Mouse (Mus musculus) adrenal gland, postnatal 10 days (tissue): ENCODE data around the gene Fam131c. TPM values are rescaled to one million over a fixed set of nuclear protein-coding genes. Genes with fewer than 3 reads are reported as not detected.

Experiments used
- DNase-seq: peaks from one replicate; pipeline ENCODE4 v3.0.0; 2021; ENCODE audit warnings: mixed read lengths
- long read RNA-seq, 2 experiments: library from polyadenylated mRNA; stranded (forward); transcript quantifications; one replicate each; pipeline ENCODE4 v2.0.0; 2021
- total RNA-seq, 2 experiments: library from RNA; stranded (reverse); gene quantifications; 2 replicates each; pipeline ENCODE4 v1.2.3; 2021

Gene Fam131c
- 10 to 100 TPM; 15.4 to 25.8 TPM for total RNA-seq
- long read RNA-seq, experiment 1, transcript Fam131c-201 (7 exons, 1,433 nt) = major isoform, 31 of 34 reads
- long read RNA-seq, experiment 1, partial matches to known transcripts = 0 of 34 reads
- long read RNA-seq, experiment 1, other reads (novel, unspliced or antisense) = 3 of 34 reads
- long read RNA-seq, experiment 2, transcript Fam131c-201 (7 exons, 1,433 nt) = major isoform, 17 of 22 reads
- long read RNA-seq, experiment 2, partial matches to known transcripts = 2 of 22 reads
- long read RNA-seq, experiment 2, other reads (novel, unspliced or antisense) = 3 of 22 reads

- peak; percentile 77 for DNase-seq
Observed at GRCm38 (mm10) chr4:141367997-141368791, at the start of gene Fam131c. Fam131c (plus strand) TSS chr4:141368220.

GRCm38 (mm10) chr4:141322526-141322925, 45.5 kb upstream of the Fam131c start:
- DNase-seq = no peak

- DNase-seq = peak; percentile 52
Observed at GRCm38 (mm10) chr4:141324771-141325191, 43.2 kb upstream of the Fam131c start.

- no peak for DNase-seq
Observed at GRCm38 (mm10) chr4:141325636-141326035, 42.4 kb upstream of the Fam131c start.

- DNase-seq = no peak
Observed at GRCm38 (mm10) chr4:141327075-141327474, 40.9 kb upstream of the Fam131c start.

- no peak for DNase-seq
Observed at GRCm38 (mm10) chr4:141328742-141329141, 39.3 kb upstream of the Fam131c start.

- no peak for DNase-seq
Observed at GRCm38 (mm10) chr4:141329968-141330367, 38.1 kb upstream of the Fam131c start.

GRCm38 (mm10) chr4:141331446-141331845, 36.6 kb upstream of the Fam131c start:
- no peak for DNase-seq

- no peak for DNase-seq
Observed at GRCm38 (mm10) chr4:141332258-141332657, 35.8 kb upstream of the Fam131c start.

- no peak for DNase-seq
Observed at GRCm38 (mm10) chr4:141334695-141335094, 33.3 kb upstream of the Fam131c start.

- no peak for DNase-seq
Observed at GRCm38 (mm10) chr4:141335263-141335796, 32.7 kb upstream of the Fam131c start.

GRCm38 (mm10) chr4:141336196-141336595, 31.8 kb upstream of the Fam131c start:
- no peak for DNase-seq

GRCm38 (mm10) chr4:141337986-141338385, 30.0 kb upstream of the Fam131c start:
- DNase-seq = no peak

- no peak for DNase-seq
Observed at GRCm38 (mm10) chr4:141338853-141339252, 29.2 kb upstream of the Fam131c start.

- no peak for DNase-seq
Observed at GRCm38 (mm10) chr4:141341477-141341876, 26.5 kb upstream of the Fam131c start.

GRCm38 (mm10) chr4:141343515-141343914, 24.5 kb upstream of the Fam131c start:
- DNase-seq = no peak

- DNase-seq = no peak
Observed at GRCm38 (mm10) chr4:141345219-141345618, 22.8 kb upstream of the Fam131c start.

GRCm38 (mm10) chr4:141347365-141347797, 20.6 kb upstream of the Fam131c start:
- DNase-seq = peak; percentile 66

GRCm38 (mm10) chr4:141348616-141349015, 19.4 kb upstream of the Fam131c start:
- DNase-seq = no peak

- no peak for DNase-seq
Observed at GRCm38 (mm10) chr4:141350015-141350414, 18.0 kb upstream of the Fam131c start.

- DNase-seq = no peak
Observed at GRCm38 (mm10) chr4:141351972-141352371, 16.0 kb upstream of the Fam131c start.

GRCm38 (mm10) chr4:141352986-141353385, 15.0 kb upstream of the Fam131c start:
- no peak for DNase-seq

- peak; percentile 78 for DNase-seq
Observed at GRCm38 (mm10) chr4:141353868-141354267, 14.2 kb upstream of the Fam131c start.
